Mouse (Mus musculus): ENCODE data around the gene Jph2. TPM values are rescaled to one million over a fixed set of nuclear protein-coding genes. Genes with fewer than 3 reads are reported as not detected.
"Not testable (repeated sequence)": the region's sequence is repeated elsewhere in the genome, so short reads cannot be mapped to it uniquely, and the experiment has no call there.

The Jph2 gene
- polyA plus RNA-seq, 1 experiment from 2014 or later: 0.43 TPM

GRCm38 (mm10) chr2:163417830-163418229 is 20.0 kb upstream of the Jph2 start:
- H3K4me1 ChIP-seq (replicated peaks; ENCODE audit: control insufficient read depth, insufficient read depth, low read length): 0 out of 2 replicates have a peak, but pooled peaks cover 2% of the 10 kb centered on the region
- peak overlapping the region; percentile 85; the same call in 1 of the 2 replicates for H3K4me2 ChIP-seq (replicated peaks; ENCODE audit: low read depth, low read length)
- ATAC-seq (ENCODE audit: low FRiP score) (no peak), DNase-seq (ENCODE audit: low spot score) (no peak)
- H3K27me3 ChIP-seq (ENCODE audit: control insufficient read depth, insufficient read depth, low read length): no peaks in the 10 kb centered on the region
- H3K9ac ChIP-seq (ENCODE audit: low read depth, low read length): no peak overlapping the region; the same call in 1 of the 2 replicates
- H3K9me3 ChIP-seq (ENCODE audit: control insufficient read depth, low read length): no peaks in the 10 kb centered on the region
- no peaks in the 10 kb centered on the region for H3K36me3 ChIP-seq (ENCODE audit: control insufficient read depth, insufficient read depth, low read length)
- no peak overlapping the region for H3K27ac ChIP-seq (ENCODE audit: low read depth, low read length)
- H3K4me3 ChIP-seq (ENCODE audit: low read depth, low read length): peak overlapping the region; percentile 99

- Histone ChIP-seq H3K4me1 (replicated peaks; ENCODE audit: control insufficient read depth, insufficient read depth, low read length) (0 out of 2 replicates have a peak, but pooled peaks cover 2% of the 10 kb centered on the region), H3K4me3 (ENCODE audit: low read depth, low read length) (no peak overlapping the region), H3K4me2 (replicated peaks; ENCODE audit: low read depth, low read length) (no peak overlapping the region), H3K9me3 (ENCODE audit: control insufficient read depth, low read length) (no peaks in the 10 kb centered on the region), H3K27me3 (ENCODE audit: control insufficient read depth, insufficient read depth, low read length) (no peaks in the 10 kb centered on the region), H3K27ac (ENCODE audit: low read depth, low read length) (no peak overlapping the region), H3K9ac (ENCODE audit: low read depth, low read length) (no peak overlapping the region), H3K36me3 (ENCODE audit: control insufficient read depth, insufficient read depth, low read length) (no peaks in the 10 kb centered on the region)
- WGBS: 96% methylated on average over 6 of the region's 6 CpGs
- no peak for DNase-seq (ENCODE audit: low spot score)
- no peak for ATAC-seq (ENCODE audit: low FRiP score)
These were observed 19.2 kb upstream of the Jph2 start for GRCm38 (mm10) chr2:163417026-163417425.

- H3K36me3 ChIP-seq (ENCODE audit: control insufficient read depth, insufficient read depth, low read length): 0 out of 2 replicates have a peak, but pooled peaks cover 4% of the 10 kb centered on the region
- H3K27ac ChIP-seq (ENCODE audit: low read depth, low read length): no peak overlapping the region
- no peaks in the 10 kb centered on the region for H3K4me1 ChIP-seq (replicated peaks; ENCODE audit: control insufficient read depth, insufficient read depth, low read length)
- H3K4me2 ChIP-seq (replicated peaks; ENCODE audit: low read depth, low read length): no peak overlapping the region
- H3K4me3 ChIP-seq (ENCODE audit: low read depth, low read length): no peak overlapping the region
- no peaks in the 10 kb centered on the region for H3K9me3 ChIP-seq (ENCODE audit: control insufficient read depth, low read length)
- 93% methylated on average over 9 of the region's 9 CpGs for WGBS
- no peak for DNase-seq (ENCODE audit: low spot score)
- no peak for ATAC-seq (ENCODE audit: low FRiP score)
- H3K9ac ChIP-seq (ENCODE audit: low read depth, low read length): no peak overlapping the region
- no peaks in the 10 kb centered on the region for H3K27me3 ChIP-seq (ENCODE audit: control insufficient read depth, insufficient read depth, low read length)
These were observed 15.2 kb upstream of the Jph2 start for GRCm38 (mm10) chr2:163412846-163413590.

- Histone ChIP-seq H3K27me3 (ENCODE audit: control insufficient read depth, insufficient read depth, low read length) (no peaks in the 10 kb centered on the region), H3K4me2 (replicated peaks; ENCODE audit: low read depth, low read length) (no peak overlapping the region), H3K4me3 (ENCODE audit: low read depth, low read length) (no peak overlapping the region), H3K9ac (ENCODE audit: low read depth, low read length) (no peak overlapping the region), H3K4me1 (replicated peaks; ENCODE audit: control insufficient read depth, insufficient read depth, low read length) (no peaks in the 10 kb centered on the region), H3K36me3 (ENCODE audit: control insufficient read depth, insufficient read depth, low read length) (0 out of 2 replicates have a peak, but pooled peaks cover 4% of the 10 kb centered on the region), H3K9me3 (ENCODE audit: control insufficient read depth, low read length) (no peaks in the 10 kb centered on the region), H3K27ac (ENCODE audit: low read depth, low read length) (no peak overlapping the region)
- DNase-seq (ENCODE audit: low spot score) (no peak), ATAC-seq (ENCODE audit: low FRiP score) (no peak)
- WGBS: 96% methylated on average over 4 of the region's 4 CpGs
These were observed 14.6 kb upstream of the Jph2 start for GRCm38 (mm10) chr2:163412419-163412818.

- no peaks in the 10 kb centered on the region for H3K9me3 ChIP-seq (ENCODE audit: control insufficient read depth, low read length)
- H3K9ac ChIP-seq (ENCODE audit: low read depth, low read length): no peak overlapping the region
- WGBS: 94% methylated on average over 4 of the region's 4 CpGs
- no peak overlapping the region for H3K27ac ChIP-seq (ENCODE audit: low read depth, low read length)
- H3K4me2 ChIP-seq (replicated peaks; ENCODE audit: low read depth, low read length): no peak overlapping the region
- ATAC-seq (ENCODE audit: low FRiP score) (no peak), DNase-seq (ENCODE audit: low spot score) (no peak)
- H3K27me3 ChIP-seq (ENCODE audit: control insufficient read depth, insufficient read depth, low read length): no peaks in the 10 kb centered on the region
- H3K4me3 ChIP-seq (ENCODE audit: low read depth, low read length): no peak overlapping the region
- 0 out of 2 replicates have a peak, but pooled peaks cover 4% of the 10 kb centered on the region for H3K36me3 ChIP-seq (ENCODE audit: control insufficient read depth, insufficient read depth, low read length)
- H3K4me1 ChIP-seq (replicated peaks; ENCODE audit: control insufficient read depth, insufficient read depth, low read length): no peaks in the 10 kb centered on the region
These were observed 14.0 kb upstream of the Jph2 start for GRCm38 (mm10) chr2:163411840-163412239.

- not testable (repeated sequence) for ATAC-seq (ENCODE audit: low FRiP score); H3K4me3 ChIP-seq (ENCODE audit: low read depth, low read length); H3K27me3 ChIP-seq (ENCODE audit: control insufficient read depth, insufficient read depth, low read length); H3K27ac ChIP-seq (ENCODE audit: low read depth, low read length); DNase-seq (ENCODE audit: low spot score); H3K9me3 ChIP-seq (ENCODE audit: control insufficient read depth, low read length); H3K4me2 ChIP-seq (replicated peaks; ENCODE audit: low read depth, low read length); H3K4me1 ChIP-seq (replicated peaks; ENCODE audit: control insufficient read depth, insufficient read depth, low read length); H3K36me3 ChIP-seq (ENCODE audit: control insufficient read depth, insufficient read depth, low read length); H3K9ac ChIP-seq (ENCODE audit: low read depth, low read length)
- WGBS: 90% methylated on average over 3 of the region's 3 CpGs
These were observed 13.6 kb upstream of the Jph2 start for GRCm38 (mm10) chr2:163411344-163411743.

- H3K4me2 ChIP-seq (replicated peaks; ENCODE audit: low read depth, low read length): no peak overlapping the region
- 92% methylated on average over 3 of the region's 3 CpGs for WGBS
- 0 out of 2 replicates have a peak, but pooled peaks cover 4% of the 10 kb centered on the region for H3K36me3 ChIP-seq (ENCODE audit: control insufficient read depth, insufficient read depth, low read length)
- H3K4me1 ChIP-seq (replicated peaks; ENCODE audit: control insufficient read depth, insufficient read depth, low read length): no peaks in the 10 kb centered on the region
- no peak overlapping the region for H3K9ac ChIP-seq (ENCODE audit: low read depth, low read length)
- H3K4me3 ChIP-seq (ENCODE audit: low read depth, low read length): no peak overlapping the region
- no peak overlapping the region for H3K27ac ChIP-seq (ENCODE audit: low read depth, low read length)
- no peak for DNase-seq (ENCODE audit: low spot score)
- H3K9me3 ChIP-seq (ENCODE audit: control insufficient read depth, low read length): no peaks in the 10 kb centered on the region
- ATAC-seq (ENCODE audit: low FRiP score): no peak
- H3K27me3 ChIP-seq (ENCODE audit: control insufficient read depth, insufficient read depth, low read length): no peaks in the 10 kb centered on the region
These were observed 12.4 kb upstream of the Jph2 start for GRCm38 (mm10) chr2:163410211-163410610.

- H3K9ac ChIP-seq (ENCODE audit: low read depth, low read length): no peak overlapping the region
- no peaks in the 10 kb centered on the region for H3K27me3 ChIP-seq (ENCODE audit: control insufficient read depth, insufficient read depth, low read length)
- no peak overlapping the region for H3K4me2 ChIP-seq (replicated peaks; ENCODE audit: low read depth, low read length)
- DNase-seq (ENCODE audit: low spot score) (no peak), ATAC-seq (ENCODE audit: low FRiP score) (no peak)
- H3K4me3 ChIP-seq (ENCODE audit: low read depth, low read length): no peak overlapping the region
- H3K4me1 ChIP-seq (replicated peaks; ENCODE audit: control insufficient read depth, insufficient read depth, low read length): no peaks in the 10 kb centered on the region
- WGBS: 86% methylated on average over 8 of the region's 8 CpGs
- no peaks in the 10 kb centered on the region for H3K9me3 ChIP-seq (ENCODE audit: control insufficient read depth, low read length)
- H3K27ac ChIP-seq (ENCODE audit: low read depth, low read length): no peak overlapping the region
- no peaks in the 10 kb centered on the region for H3K36me3 ChIP-seq (ENCODE audit: control insufficient read depth, insufficient read depth, low read length)
These were observed 6.4 kb upstream of the Jph2 start for GRCm38 (mm10) chr2:163404037-163404815.

Data from hindbrain, embryonic 11.5 days (tissue).